Mouse (Mus musculus): ENCODE measurements around the gene 1700007K13Rik.

DNA sequence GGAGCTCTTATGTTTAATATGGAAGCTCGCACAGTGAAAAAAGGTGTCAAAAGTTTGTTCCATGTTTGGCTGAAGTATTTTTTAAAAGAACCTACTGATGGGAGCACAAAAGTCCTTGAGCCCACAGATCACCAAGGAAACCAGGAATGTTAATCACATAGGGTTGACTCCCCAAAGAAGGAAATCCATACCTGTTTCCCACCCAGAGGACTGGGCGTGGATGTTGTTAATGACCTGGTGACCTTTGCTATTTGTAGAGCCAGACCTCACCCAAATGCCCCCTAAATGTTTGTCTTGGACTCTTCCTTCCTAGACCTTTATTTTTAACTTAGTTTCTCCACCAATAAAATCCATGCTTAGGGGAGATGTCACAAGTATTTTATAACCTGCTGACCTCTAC, 4.5 kb upstream of the 1700007K13Rik start:
- TF ChIP-seq GATA1 (IDR thresholded peaks at IDR 0.05; ENCODE audit: borderline replicate concordance, low read length): no peak
- no peak for TF ChIP-seq FLI1 (IDR thresholded peaks at IDR 0.05; ENCODE audit: low read length)
